In the genomic region with DNA sequence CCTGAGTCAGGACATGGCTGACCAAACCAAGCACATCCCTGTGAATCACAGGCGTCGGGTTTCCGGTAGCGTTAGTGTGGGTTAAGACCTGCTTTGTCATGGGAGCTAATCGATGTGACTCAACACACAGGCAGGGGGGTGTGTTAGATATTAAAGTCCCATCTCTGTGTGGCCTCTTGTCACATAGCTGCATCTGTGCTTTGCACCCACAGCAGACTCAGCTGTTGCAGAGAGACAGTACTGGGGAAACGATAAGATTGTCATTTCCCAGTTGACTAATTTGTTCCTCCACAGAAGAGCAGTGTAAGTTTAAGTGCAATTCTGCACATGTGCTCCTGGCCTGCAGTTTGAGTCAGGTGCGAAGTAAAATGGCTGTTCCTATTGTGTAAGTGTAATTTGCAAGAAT, we compare ENCODE assay signal across 8 mouse cellular contexts. TPM values are rescaled to one million over a fixed set of nuclear protein-coding genes. Genes with fewer than 3 reads are reported as not detected.
A peak's percentile ranks its signal among the peaks of the same experiment; 100 is the strongest.
DNase-seq lines count a peak whose midpoint lies in the region; ATAC-seq and TF ChIP-seq lines count a peak whose summit lies in the region.

No protein-coding gene starts in this region.

- intact Hi-C loops in heart, postnatal 25 days (cut with DNase I), result loop anchor here (10.0 kb wide), 1 partner anchor 589 kb away; the partner anchor contains the start of genes Dph3 and Oxnad1

- no peaks in the 10 kb centered on the region for H3K9me3 ChIP-seq in heart, embryonic 16.5 days (replicated peaks; ENCODE audit: control insufficient read depth, low read length)
- no peaks in the 10 kb centered on the region for H3K9me3 ChIP-seq in forebrain, embryonic 10.5 days
- H3K9me3 ChIP-seq in liver, embryonic 13.5 days (replicated peaks), result no peaks in the 10 kb centered on the region

- H3K4me3 ChIP-seq in heart, embryonic 16.5 days (ENCODE audit: low read length), result peak overlapping the region; percentile 97
- H3K4me3 ChIP-seq in forebrain, embryonic 10.5 days, result peak overlapping the region; percentile 94
- H3K4me3 ChIP-seq in liver, embryonic 13.5 days (replicated peaks), result peak overlapping the region; percentile 88

- TF ChIP-seq CTCF in Patski (IDR thresholded peaks at IDR 0.05), result no peak

- WGBS in heart, embryonic 16.5 days, result 41% methylated on average over 7 of the region's 7 CpGs
- 69% methylated on average over 7 of the region's 7 CpGs for WGBS in forebrain, embryonic 10.5 days
- 8% methylated on average over 7 of the region's 7 CpGs for WGBS in liver, embryonic 13.5 days (ENCODE audit: insufficient replicate concordance)

- H3K36me3 ChIP-seq in heart, embryonic 16.5 days (ENCODE audit: control insufficient read depth, insufficient read depth), result peaks cover 22% of the 10 kb centered on the region
- peaks cover 58% of the 10 kb centered on the region for H3K36me3 ChIP-seq in forebrain, embryonic 10.5 days (replicated peaks)
- H3K36me3 ChIP-seq in liver, embryonic 13.5 days, result peaks cover 59% of the 10 kb centered on the region

- no peak for ATAC-seq in heart, embryonic 16.5 days (replicated peaks; ENCODE audit: extremely low read depth, insufficient read depth, low FRiP score)
- peak; percentile 54 for ATAC-seq in Patski
- ATAC-seq in liver, embryonic 13.5 days (ENCODE audit: low read depth), result peak; percentile 88

- POLR2A ChIA-PET in Patski (lab: Charles Lee), result no interaction called here

- peak overlapping the region; percentile 69 for H3K4me2 ChIP-seq in heart, embryonic 16.5 days (ENCODE audit: low read depth, low read length)
- H3K4me2 ChIP-seq in liver, embryonic 13.5 days, result peak overlapping the region; percentile 84

- H3K27ac ChIP-seq in heart, embryonic 16.5 days (ENCODE audit: low read length), result no peak overlapping the region
- 0 out of 2 replicates have a peak overlapping the region, but pooled peaks have one; percentile 95 for H3K27ac ChIP-seq in forebrain, embryonic 10.5 days
- peak overlapping the region; percentile 89 for H3K27ac ChIP-seq in liver, embryonic 13.5 days

- in situ Hi-C loops in Patski (cut with MboI; ENCODE audit: low pct_unique_long_range_greater_than_20kb), result no loop called here

- no peaks in the 10 kb centered on the region for H3K27me3 ChIP-seq in heart, embryonic 16.5 days (ENCODE audit: control insufficient read depth, insufficient read depth, low read length)
- H3K27me3 ChIP-seq in Patski, result no peaks in the 10 kb centered on the region
- no peaks in the 10 kb centered on the region for H3K27me3 ChIP-seq in forebrain, embryonic 10.5 days (ENCODE audit: poor library complexity, severe bottlenecking)
- H3K27me3 ChIP-seq in liver, embryonic 13.5 days, result no peaks in the 10 kb centered on the region

- H3K9ac ChIP-seq in heart, embryonic 16.5 days (ENCODE audit: low read length), result peak overlapping the region; percentile 95
- peak overlapping the region; percentile 92 for H3K9ac ChIP-seq in liver, embryonic 13.5 days

- H3K4me1 ChIP-seq in heart, embryonic 16.5 days (ENCODE audit: control insufficient read depth, insufficient read depth, low read length), result peaks cover 32% of the 10 kb centered on the region
- H3K4me1 ChIP-seq in forebrain, embryonic 10.5 days, result peaks cover 33% of the 10 kb centered on the region
- H3K4me1 ChIP-seq in liver, embryonic 13.5 days (replicated peaks), result peaks cover 51% of the 10 kb centered on the region

- CTCF ChIA-PET in Patski (lab: Charles Lee), result no interaction called here

- no peak for DNase-seq in heart, postnatal 25 days (ENCODE audit: low spot score)
- DNase-seq in Patski (ENCODE audit: low read depth, low spot score), result no peak
- no peak for DNase-seq in forebrain, embryonic 10.5 days (ENCODE audit: extremely low spot score, low spot score)
- peak; percentile 81 for DNase-seq in liver, embryonic 13.5 days
- peak; percentile 52 to 67 for DNase-seq in spleen, postnatal 4 days (ENCODE audit: low spot score in 2 of 2)
- no peak for DNase-seq in urinary bladder, adult 2 months (ENCODE audit: low spot score)
- no peak for DNase-seq in kidney, adult 8-10 months

RNA-seq across cellular contexts. Expression of gene Mettl6, which starts 1.4 kb away (rescaled TPM):
- 41.1 and 47.3 TPM in 2 replicates for polyA plus RNA-seq in heart, embryonic 16.5 days (2015; fragmentation: Nextera tagmentation; extraction: Ambion mirVana)
- total RNA-seq in heart, postnatal 25 days (2021), result 10 to 100 TPM in 1 of 2 experiments, 1 to 10 TPM in 1; 8.6 to 11.7 TPM
- polyA plus RNA-seq in Patski (2021), result 28.8 TPM
- 79.1 and 79.9 TPM in 2 replicates for polyA plus RNA-seq in forebrain, embryonic 10.5 days (2016; fragmentation: Nextera tagmentation; extraction: Ambion mirVana)
- polyA plus RNA-seq in liver, embryonic 13.5 days (2015; fragmentation: Nextera tagmentation; extraction: Ambion mirVana), result 36.5 and 43.0 TPM in 2 replicates
- polyA plus RNA-seq in urinary bladder, adult 2 months (2012; rRNA removed), result 15.0 and 16.8 TPM in 2 replicates

RNA-seq across cellular contexts. Expression of gene Eaf1, which starts 2.0 kb away (rescaled TPM):
- polyA plus RNA-seq in heart, embryonic 16.5 days (2015; fragmentation: Nextera tagmentation; extraction: Ambion mirVana), result 13.0 and 14.7 TPM in 2 replicates
- 10 to 100 TPM; 10.7 to 11.4 TPM for total RNA-seq in heart, postnatal 25 days (2021)
- 45.2 TPM for polyA plus RNA-seq in Patski (2021)
- 28.4 and 29.1 TPM in 2 replicates for polyA plus RNA-seq in forebrain, embryonic 10.5 days (2016; fragmentation: Nextera tagmentation; extraction: Ambion mirVana)
- polyA plus RNA-seq in liver, embryonic 13.5 days (2015; fragmentation: Nextera tagmentation; extraction: Ambion mirVana), result 24.1 and 31.7 TPM in 2 replicates
- 19.7 and 21.5 TPM in 2 replicates for polyA plus RNA-seq in urinary bladder, adult 2 months (2012; rRNA removed)

Comparison
In these comparisons a context has a peak if more than half of its experiments do, and no peak if none do; other contexts are left out.
1. DNase-seq: peak in liver, embryonic 13.5 days (single experiment) and spleen, postnatal 4 days (2 of 2); none in heart, postnatal 25 days (single experiment), Patski (single experiment), forebrain, embryonic 10.5 days (single experiment), urinary bladder, adult 2 months (single experiment) and kidney, adult 8-10 months (0 of 2).
2. Peak in every context shown above with its lines, with median percentiles within 50 percentile points of each other: H3K4me3 ChIP-seq.